Mouse (Mus musculus) monocyte, adult 2 months (primary cell): ENCODE measurements around the gene Pccb.

Experiments
- DNase-seq, 2 experiments: peaks; one replicate each; pipeline ENCODE4 v3.0.0; 2022; ENCODE audit warnings: low spot score in 2 of 2, low read depth in 1 of 2

The Pccb gene

GRCm38 (mm10) chr9:100987006-100987405 lies 47.7 kb downstream of the Pccb start:
- DNase-seq = no peak

GRCm38 (mm10) chr9:100984381-100985310 lies 50.1 kb downstream of the Pccb start:
- no peak for DNase-seq

GRCm38 (mm10) chr9:100982786-100983185 lies 51.9 kb downstream of the Pccb start:
- no peak for DNase-seq

- DNase-seq = no peak
Measured at GRCm38 (mm10) chr9:100979260-100979659, 55.4 kb downstream of the Pccb start.

GRCm38 (mm10) chr9:100978666-100979065 lies 56.0 kb downstream of the Pccb start:
- DNase-seq = no peak

GRCm38 (mm10) chr9:100969461-100969860 lies 65.2 kb downstream of the Pccb start:
- no peak for DNase-seq

GRCm38 (mm10) chr9:100964106-100964505 lies 70.6 kb downstream of the Pccb start:
- DNase-seq = no peak

- no peak for DNase-seq
Measured at GRCm38 (mm10) chr9:100963428-100963912, 71.2 kb downstream of the Pccb start.

GRCm38 (mm10) chr9:100962903-100963427 lies 71.7 kb downstream of the Pccb start:
- DNase-seq = no peak

- no peak for DNase-seq
Measured at GRCm38 (mm10) chr9:100951481-100951880, 83.2 kb downstream of the Pccb start.

- DNase-seq = no peak
Measured at GRCm38 (mm10) chr9:100944677-100945365, 89.9 kb downstream of the Pccb start.

GRCm38 (mm10) chr9:100942042-100942441 lies 92.7 kb downstream of the Pccb start:
- no peak for DNase-seq
